Mouse (Mus musculus): Measurements from ENCODE around the gene Hsd3b4.
"Not testable (repeated sequence)": the region's sequence is repeated elsewhere in the genome, so short reads cannot be mapped to it uniquely, and the experiment has no call there.

DNA sequence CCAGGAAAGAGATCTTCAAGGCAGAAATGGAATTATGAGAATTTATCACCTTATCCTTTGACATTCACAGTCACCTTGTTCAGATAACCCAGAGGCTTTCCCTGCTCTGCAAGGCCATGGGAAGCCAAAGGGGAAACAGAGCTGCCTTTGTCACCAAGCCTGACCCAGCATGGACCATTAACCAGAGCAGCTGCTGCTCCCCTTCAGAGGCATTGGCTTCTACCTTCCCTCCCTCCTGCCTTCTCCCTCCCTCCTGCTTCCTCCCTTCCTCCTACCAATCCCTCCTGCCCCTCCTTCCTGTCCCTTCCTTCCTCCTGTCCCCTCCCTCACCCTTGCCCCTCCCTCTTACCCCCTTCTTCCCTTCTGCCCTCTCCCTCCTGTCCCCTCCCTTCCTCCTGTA lies 16.1 kb downstream of the Hsd3b4 start:
- not testable (repeated sequence) for TF ChIP-seq CTCF (IDR thresholded peaks at IDR 0.05; ENCODE audit: control insufficient read depth, insufficient read depth, insufficient replicate concordance, low read depth, low read length); POLR2A (IDR thresholded peaks at IDR 0.05; ENCODE audit: control insufficient read depth, low read depth, low read length)
